Mouse (Mus musculus) brain, adult 2 months (tissue): ENCODE data around the gene Fbxo31.
"Not testable (repeated sequence)": the region's sequence is repeated elsewhere in the genome, so short reads cannot be mapped to it uniquely, and the experiment has no call there.

Experiments used
- DNase-seq: peaks from one replicate; pipeline ENCODE4 v3.0.0; 2011; ENCODE audit warnings: low read depth, low spot score

Gene Fbxo31

GRCm38 (mm10) chr8:121578676-121579451 is at the start of gene Fbxo31:
TSS of gene Fbxo31 (minus strand) at chr8:121578806.
- peak; percentile 98 for DNase-seq

GRCm38 (mm10) chr8:121623043-121623442 is 44.4 kb upstream of the Fbxo31 start:
- peak; percentile 79 for DNase-seq

DNA sequence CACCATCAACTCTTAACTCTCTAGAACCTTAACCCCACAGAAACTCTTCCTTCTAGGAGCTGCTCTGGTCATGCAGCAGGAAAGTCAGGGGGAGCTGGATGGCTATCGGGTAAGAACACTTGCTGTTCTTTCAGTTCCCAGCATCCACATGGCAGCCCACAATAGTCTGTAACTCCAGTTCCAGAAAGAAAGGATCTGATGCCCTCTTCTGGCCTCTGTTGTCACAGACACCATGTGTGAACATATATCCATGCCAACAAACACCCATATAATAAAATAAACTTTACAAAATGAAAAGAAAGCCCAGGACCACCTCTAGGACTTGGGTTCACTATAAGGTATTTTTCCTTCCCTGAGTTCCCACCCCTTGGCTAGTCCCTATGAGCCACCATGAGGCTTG is 43.3 kb upstream of the Fbxo31 start:
- DNase-seq = peak; percentile 60

- DNase-seq = no peak
Measured at GRCm38 (mm10) chr8:121620801-121621516, 42.4 kb upstream of the Fbxo31 start.

DNA sequence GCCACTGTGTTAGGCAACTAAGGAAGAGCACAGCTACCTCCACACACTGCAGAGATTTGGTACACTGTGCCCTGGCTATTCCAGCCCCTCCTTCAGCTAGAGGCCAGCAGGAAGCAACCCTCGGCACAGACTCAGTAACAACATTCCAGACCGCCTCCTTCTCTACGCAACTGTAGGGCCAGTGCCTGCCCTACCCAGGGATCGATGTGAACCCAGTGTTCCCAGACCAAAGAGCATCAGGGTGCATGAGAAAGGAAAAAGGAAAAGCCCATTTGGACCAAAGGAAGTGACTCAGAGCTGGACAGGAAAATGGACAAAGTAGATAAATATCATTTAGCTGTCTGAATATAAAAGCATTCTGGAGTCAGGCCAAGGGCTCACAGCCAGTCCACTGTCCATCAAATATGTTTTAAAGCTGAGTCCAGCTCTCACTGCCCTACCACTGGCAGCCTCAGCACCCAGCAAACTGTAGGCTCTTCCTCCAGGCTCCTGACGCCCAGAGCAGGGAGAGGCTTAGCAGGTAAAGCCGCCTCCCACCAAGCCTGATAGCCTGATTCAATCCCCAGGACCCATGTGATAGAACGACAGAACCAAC is 40.9 kb upstream of the Fbxo31 start:
- no peak for DNase-seq

- peak; percentile 57 for DNase-seq
Measured at GRCm38 (mm10) chr8:121613419-121613818, 34.8 kb upstream of the Fbxo31 start.

- no peak for DNase-seq
Measured at GRCm38 (mm10) chr8:121609916-121610315, 31.3 kb upstream of the Fbxo31 start.

DNA sequence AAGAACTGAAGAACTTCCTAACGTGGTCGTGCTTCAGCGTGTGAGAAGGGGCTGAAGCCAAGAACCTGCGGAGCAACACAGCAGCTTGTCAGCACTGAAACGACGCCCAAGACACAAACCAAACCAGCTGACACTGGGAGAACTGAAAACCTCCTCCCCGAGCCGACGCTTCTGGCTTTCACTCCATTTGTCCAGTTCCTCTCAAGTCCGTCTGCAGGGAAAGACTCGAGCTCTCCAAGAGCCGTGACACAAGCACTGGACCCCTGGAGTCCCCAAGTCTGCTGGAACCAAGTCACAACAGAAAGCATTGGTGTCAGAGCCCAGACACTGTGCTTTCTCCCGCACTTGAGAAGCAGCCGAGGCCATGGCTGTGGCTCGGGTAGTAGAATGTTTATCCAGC is 30.6 kb upstream of the Fbxo31 start:
- no peak for DNase-seq

- no peak for DNase-seq
Measured at GRCm38 (mm10) chr8:121607661-121608060, 29.1 kb upstream of the Fbxo31 start.

GRCm38 (mm10) chr8:121603801-121604200 is 25.2 kb upstream of the Fbxo31 start:
- DNase-seq = no peak

DNA sequence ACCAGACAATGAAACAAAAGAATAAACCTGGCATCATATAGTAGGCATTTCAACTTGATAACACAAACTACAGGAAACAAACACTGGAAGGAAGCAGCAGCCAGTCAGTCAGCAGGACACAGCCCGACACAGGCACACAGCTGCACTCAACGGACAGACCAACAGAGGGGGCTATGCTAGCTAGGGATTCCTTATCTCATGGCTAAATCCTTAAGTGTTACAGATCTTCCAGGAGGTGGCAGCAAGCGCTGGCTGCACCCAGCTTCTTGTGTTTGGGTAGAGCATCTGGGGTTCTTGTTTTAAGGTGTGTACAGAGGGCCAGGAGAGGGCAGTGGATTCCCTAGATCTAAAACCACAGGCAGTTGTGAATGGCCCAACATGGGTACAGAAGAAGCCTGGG is 24.3 kb upstream of the Fbxo31 start:
- DNase-seq = peak; percentile 93

GRCm38 (mm10) chr8:121602411-121602810 is 23.8 kb upstream of the Fbxo31 start:
- DNase-seq = no peak

DNA sequence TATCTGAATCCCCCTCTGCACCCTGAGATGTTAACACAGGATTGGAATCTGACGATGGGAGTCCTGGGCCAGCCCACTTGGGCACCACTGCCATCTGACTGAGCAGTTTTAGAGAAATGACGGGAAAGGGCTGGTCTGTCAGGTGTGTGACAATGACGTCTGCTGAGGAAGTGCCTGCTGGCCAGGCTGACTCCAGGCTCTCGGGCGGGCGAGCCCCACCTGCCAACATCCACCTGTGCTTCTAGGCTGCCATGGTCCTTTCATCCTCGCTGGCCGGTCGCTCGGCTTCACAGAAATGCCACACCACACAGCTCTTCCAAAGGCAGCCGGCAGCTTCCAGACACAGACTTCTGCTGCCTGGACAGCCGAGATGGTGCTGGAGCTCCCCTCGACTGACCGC is 21.2 kb upstream of the Fbxo31 start:
- no peak for DNase-seq

GRCm38 (mm10) chr8:121598892-121599291 is 20.3 kb upstream of the Fbxo31 start:
- DNase-seq = peak; percentile 93

DNA sequence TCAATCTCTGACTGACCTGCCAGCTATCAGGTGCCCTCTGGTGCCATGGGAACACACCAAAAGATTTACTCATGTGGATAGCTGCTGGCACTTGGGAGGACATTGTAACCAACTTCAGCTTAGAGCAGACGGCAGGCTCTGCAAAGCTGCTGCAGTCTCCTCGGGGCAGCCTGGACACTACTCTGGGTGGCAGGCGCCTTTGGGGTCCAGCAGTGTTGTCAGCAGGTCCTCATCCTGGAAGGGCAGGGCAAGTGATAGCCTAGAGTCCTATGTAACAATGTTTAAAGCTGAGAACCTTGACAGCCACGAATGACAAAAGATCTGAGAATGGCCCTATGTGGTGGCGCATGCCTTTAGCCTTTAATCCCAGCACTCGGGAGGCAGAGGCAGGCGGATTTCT is 19.6 kb upstream of the Fbxo31 start:
- no peak for DNase-seq

- DNase-seq = not testable (repeated sequence)
Measured at GRCm38 (mm10) chr8:121597492-121597891, 18.9 kb upstream of the Fbxo31 start.

DNA sequence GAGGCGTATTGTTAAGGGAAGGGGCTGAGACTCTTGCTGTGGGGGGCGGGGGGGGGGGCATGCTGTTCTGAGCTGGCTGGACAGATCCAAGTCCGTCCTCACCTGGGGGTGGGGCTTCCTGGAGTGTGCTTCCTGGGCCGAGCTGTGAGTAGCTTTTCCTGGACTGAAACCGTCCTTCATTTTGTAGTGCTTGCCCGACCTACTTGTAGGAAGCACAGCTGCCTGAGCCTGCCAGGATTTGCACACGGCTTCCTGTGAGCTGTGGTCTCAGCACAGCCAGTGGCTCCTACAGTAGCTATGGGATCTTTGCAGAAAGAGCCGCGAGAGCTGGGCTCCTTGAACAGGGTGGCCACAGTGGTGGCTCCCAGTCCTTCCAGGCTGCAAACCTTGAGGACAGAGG is 15.4 kb upstream of the Fbxo31 start:
- DNase-seq = no peak

DNA sequence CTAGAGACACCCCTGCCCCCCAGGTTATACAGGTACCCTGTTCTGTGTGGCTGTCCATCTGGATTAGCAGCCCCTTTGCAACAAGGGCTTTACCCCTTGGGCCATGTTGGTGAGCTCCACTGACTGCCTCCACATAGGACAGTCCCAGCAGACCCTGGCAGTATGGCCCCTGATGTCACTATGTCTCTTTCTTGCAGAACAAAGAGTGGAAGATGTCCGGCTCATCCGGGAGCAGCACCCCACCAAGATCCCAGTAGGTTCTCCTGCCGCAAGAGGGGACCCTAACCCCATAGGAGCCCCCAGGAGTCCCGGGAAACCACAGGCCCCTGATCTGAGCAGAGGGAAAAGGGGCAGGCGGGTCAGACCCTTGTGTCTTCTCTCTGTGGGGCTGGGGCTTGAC is 14.7 kb upstream of the Fbxo31 start:
- DNase-seq = no peak

DNA sequence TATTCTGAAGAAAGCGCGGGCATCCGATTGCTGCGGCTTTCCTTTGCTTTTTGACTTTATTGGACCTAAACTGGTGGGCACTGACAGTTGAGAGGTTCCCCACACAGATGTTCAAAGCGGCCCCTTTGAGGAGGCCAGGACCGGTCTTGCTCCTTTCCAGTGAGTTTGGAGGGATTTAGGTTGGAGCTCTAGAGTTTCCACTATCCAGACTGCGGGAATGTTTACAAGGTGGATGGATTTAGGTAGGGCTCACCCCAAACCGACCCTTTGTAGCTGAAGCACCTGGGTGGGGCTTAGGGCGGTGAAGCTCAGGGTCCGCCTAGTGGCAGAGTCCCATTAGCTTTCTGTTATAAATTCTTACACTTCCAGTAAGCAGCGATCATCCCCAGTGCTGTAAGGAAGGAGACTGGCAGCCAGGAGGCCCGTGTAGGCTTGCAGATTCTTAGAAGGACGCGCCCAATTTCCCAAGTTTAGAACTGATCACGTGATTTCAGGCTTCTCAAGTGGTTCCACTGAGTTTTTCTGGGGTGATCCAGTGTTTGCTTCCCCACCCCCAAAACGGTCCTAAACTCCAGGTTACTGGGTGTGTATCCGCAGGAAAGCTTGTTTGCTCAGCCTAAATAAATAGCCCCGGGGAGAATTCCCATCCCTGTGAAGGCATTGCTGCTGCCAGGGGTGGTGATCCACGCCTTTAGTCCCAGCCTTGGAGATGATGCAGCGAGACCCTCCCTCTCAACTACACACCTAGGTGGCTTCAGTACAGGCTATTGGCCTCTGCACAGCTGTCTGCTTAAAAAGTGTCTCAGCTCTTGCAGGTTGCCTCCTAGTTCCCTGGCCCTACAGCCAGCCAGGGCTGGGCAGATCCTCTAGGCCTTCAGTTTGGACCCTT is 12.8 kb upstream of the Fbxo31 start:
- peak; percentile 61 for DNase-seq

GRCm38 (mm10) chr8:121590203-121591177 is 11.9 kb upstream of the Fbxo31 start, which contains the start of gene Map1lc3b:
TSS of gene Map1lc3b (plus strand) at chr8:121590361.
- peak; percentile 98 for DNase-seq
